Mouse (Mus musculus) heart, embryonic 16.5 days (tissue): Measurements from ENCODE around the gene Foxn2. TPM values are rescaled to one million over a fixed set of nuclear protein-coding genes. Genes with fewer than 3 reads are reported as not detected.

Experiments used
- ATAC-seq: fragments of 200-750 bp; cut with Nextera tagmentation; replicated peaks from 2 replicates; pipeline ENCODE4 v1.8.0; 2017; ENCODE audit warnings: moderate number of reproducible peaks; ENCODE audit not compliant: insufficient read depth, low FRiP score; ENCODE audit errors: extremely low read depth
- H3K27ac ChIP-seq: fragments of 300-500 bp; sonication (generic); 2 replicates; pipeline ENCODE4 v1.5.1; 2014; ENCODE audit warnings: mild to moderate bottlenecking, low read length, control low read depth, moderate library complexity
- H3K27me3 ChIP-seq: fragments of 300-500 bp; sonication (generic); 2 replicates; pipeline ENCODE4 v1.6.1; 2014; ENCODE audit warnings: low read length, mixed read lengths; ENCODE audit not compliant: control insufficient read depth, insufficient read depth
- H3K36me3 ChIP-seq: fragments of 300-500 bp; sonication (generic); 2 replicates; pipeline ENCODE4 v1.6.1; 2014; ENCODE audit not compliant: control insufficient read depth, insufficient read depth
- H3K4me1 ChIP-seq: fragments of 300-500 bp; sonication (generic); 2 replicates; pipeline ENCODE4 v1.6.1; 2014; ENCODE audit warnings: low read length, mixed read lengths; ENCODE audit not compliant: control insufficient read depth, insufficient read depth
- H3K4me2 ChIP-seq: fragments of 300-500 bp; sonication (generic); 2 replicates; pipeline ENCODE4 v1.6.1; 2014; ENCODE audit warnings: low read depth, mild to moderate bottlenecking, control low read depth, low read length
- H3K4me3 ChIP-seq: fragments of 300-500 bp; sonication (generic); 2 replicates; pipeline ENCODE4 v1.5.1; 2014; ENCODE audit warnings: mild to moderate bottlenecking, control low read depth, low read length
- H3K9ac ChIP-seq: fragments of 300-500 bp; sonication (generic); 2 replicates; pipeline ENCODE4 v1.6.1; 2014; ENCODE audit warnings: low read length, control low read depth
- H3K9me3 ChIP-seq: fragments of 300-500 bp; sonication (generic); replicated peaks from 2 replicates; pipeline ENCODE4 v1.6.1; 2016; ENCODE audit warnings: low read length; ENCODE audit not compliant: control insufficient read depth
- whole genome bisulfite sequencing: fragments of 180-500 bp; shearing (Covaris S2); extraction: QIAGEN DNeasy Blood & Tissue Kit; methylation state at CpG from one replicate; pipeline ENCODE4 v1.1.7; 2014; 5-methylcytosine and 5-hydroxymethylcytosine counted together
- polyA plus RNA-seq: library from polyadenylated mRNA; unstranded; fragments of >200 nt; fragmentation: Nextera tagmentation; extraction: Ambion mirVana; gene quantifications from 2 replicates; pipeline ENCODE4 v1.2.1, GENCODE M21; 2015

Foxn2 gene
- polyA plus RNA-seq, 1 experiment from 2014 or later: 10.1 TPM

GRCm38 (mm10) chr17:88409706-88410105, 30.8 kb upstream of the Foxn2 start:
- Histone ChIP-seq H3K4me2 (no peak overlapping the region), H3K27ac (no peak overlapping the region), H3K4me1 (peaks cover 3% of the 10 kb centered on the region; the same call in 1 of the 2 replicates), H3K9ac (no peak overlapping the region), H3K4me3 (no peak overlapping the region), H3K27me3 (no peaks in the 10 kb centered on the region), H3K36me3 (no peaks in the 10 kb centered on the region), H3K9me3 (no peaks in the 10 kb centered on the region)
- no peak for ATAC-seq
- WGBS: 78% methylated on average over 3 of the region's 3 CpGs

- no peak overlapping the region for H3K4me2 ChIP-seq
- no peaks in the 10 kb centered on the region for H3K9me3 ChIP-seq
- no peaks in the 10 kb centered on the region for H3K27me3 ChIP-seq
- no peak for ATAC-seq
- no peak overlapping the region for H3K27ac ChIP-seq
- WGBS: 74% methylated on average over 1 of the region's 1 CpGs
- H3K36me3 ChIP-seq: no peaks in the 10 kb centered on the region
- H3K4me3 ChIP-seq: no peak overlapping the region
- H3K9ac ChIP-seq: no peak overlapping the region
- H3K4me1 ChIP-seq: 0 out of 2 replicates have a peak, but pooled peaks cover 3% of the 10 kb centered on the region
Observed at GRCm38 (mm10) chr17:88413155-88413836, 27.2 kb upstream of the Foxn2 start.

- ATAC-seq: no peak
- Histone ChIP-seq H3K27ac (no peak overlapping the region), H3K4me2 (no peak overlapping the region), H3K4me3 (no peak overlapping the region), H3K9ac (no peak overlapping the region), H3K27me3 (no peaks in the 10 kb centered on the region), H3K9me3 (no peaks in the 10 kb centered on the region), H3K36me3 (no peaks in the 10 kb centered on the region), H3K4me1 (0 out of 2 replicates have a peak, but pooled peaks cover 2% of the 10 kb centered on the region)
- WGBS: 85% methylated on average over 4 of the region's 4 CpGs
Observed at GRCm38 (mm10) chr17:88420426-88420825, 20.1 kb upstream of the Foxn2 start.

GRCm38 (mm10) chr17:88421246-88421645, 19.3 kb upstream of the Foxn2 start:
- Histone ChIP-seq H3K4me1 (0 out of 2 replicates have a peak, but pooled peaks cover 2% of the 10 kb centered on the region), H3K9ac (no peak overlapping the region), H3K4me3 (no peak overlapping the region), H3K9me3 (no peaks in the 10 kb centered on the region), H3K27me3 (no peaks in the 10 kb centered on the region), H3K27ac (no peak overlapping the region), H3K36me3 (no peaks in the 10 kb centered on the region), H3K4me2 (no peak overlapping the region)
- 63% methylated on average over 6 of the region's 6 CpGs for WGBS
- ATAC-seq: no peak

GRCm38 (mm10) chr17:88430719-88431118, 9.8 kb upstream of the Foxn2 start:
- H3K4me2 ChIP-seq: no peak overlapping the region
- 73% methylated on average over 2 of the region's 2 CpGs for WGBS

GRCm38 (mm10) chr17:88431486-88431885, 9.0 kb upstream of the Foxn2 start:
- Histone ChIP-seq H3K4me2 (no peak overlapping the region), H3K4me3 (no peak overlapping the region), H3K9me3 (no peaks in the 10 kb centered on the region), H3K27me3 (no peaks in the 10 kb centered on the region), H3K27ac (no peak overlapping the region), H3K4me1 (no peaks in the 10 kb centered on the region), H3K9ac (no peak overlapping the region), H3K36me3 (no peaks in the 10 kb centered on the region)
- ATAC-seq: no peak
- 74% methylated on average over 12 of the region's 12 CpGs for WGBS

More at GRCm38 (mm10) chr17:88430719-88431118, 9.8 kb upstream of the Foxn2 start:
- no peak for ATAC-seq
- Histone ChIP-seq H3K4me3 (no peak overlapping the region), H3K36me3 (no peaks in the 10 kb centered on the region), H3K9me3 (no peaks in the 10 kb centered on the region), H3K27me3 (no peaks in the 10 kb centered on the region), H3K27ac (no peak overlapping the region), H3K4me1 (no peaks in the 10 kb centered on the region), H3K9ac (no peak overlapping the region)

- Histone ChIP-seq H3K27me3 (no peaks in the 10 kb centered on the region), H3K36me3 (no peaks in the 10 kb centered on the region), H3K4me2 (no peak overlapping the region), H3K4me3 (no peak overlapping the region), H3K27ac (no peak overlapping the region), H3K9ac (no peak overlapping the region), H3K4me1 (no peaks in the 10 kb centered on the region), H3K9me3 (no peaks in the 10 kb centered on the region)
- WGBS: 78% methylated on average over 10 of the region's 10 CpGs
- ATAC-seq: no peak
Observed at GRCm38 (mm10) chr17:88431987-88432386, 8.5 kb upstream of the Foxn2 start.

- H3K4me1 ChIP-seq: no peaks in the 10 kb centered on the region
- no peak overlapping the region for H3K27ac ChIP-seq
- no peaks in the 10 kb centered on the region for H3K36me3 ChIP-seq
- H3K9ac ChIP-seq: no peak overlapping the region
- 60% methylated on average over 10 of the region's 10 CpGs for WGBS
- no peak overlapping the region for H3K4me2 ChIP-seq
- no peak for ATAC-seq
- H3K9me3 ChIP-seq: no peaks in the 10 kb centered on the region
- H3K27me3 ChIP-seq: no peaks in the 10 kb centered on the region
- H3K4me3 ChIP-seq: no peak overlapping the region
Observed at GRCm38 (mm10) chr17:88435322-88435721, 5.2 kb upstream of the Foxn2 start.

- H3K4me2 ChIP-seq: no peak overlapping the region
- H3K9me3 ChIP-seq: no peaks in the 10 kb centered on the region
- no peak for ATAC-seq
- no peaks in the 10 kb centered on the region for H3K27me3 ChIP-seq
- 90% methylated on average over 4 of the region's 4 CpGs for WGBS
- H3K36me3 ChIP-seq: no peaks in the 10 kb centered on the region
- H3K4me1 ChIP-seq: no peaks in the 10 kb centered on the region
- H3K9ac ChIP-seq: no peak overlapping the region
- no peak overlapping the region for H3K27ac ChIP-seq
- H3K4me3 ChIP-seq: no peak overlapping the region
Observed at GRCm38 (mm10) chr17:88436284-88436683, 4.2 kb upstream of the Foxn2 start.
